Mouse (Mus musculus) ES-E14 (cell line): Measurements from ENCODE around the gene Gm49396.

ENCODE experiments used
- CHD2 ChIP-seq: IDR thresholded peaks from 2 replicates; pipeline ENCODE4 v1.6.1; 2014; ENCODE audit warnings: mild to moderate bottlenecking, low read depth, low read length, inconsistent platforms
- MAFK ChIP-seq: IDR thresholded peaks from 2 replicates; pipeline ENCODE4 v1.6.1; 2014; ENCODE audit warnings: mild to moderate bottlenecking, low read depth, low read length, inconsistent platforms; ENCODE audit not compliant: insufficient read depth
- ZC3H11A ChIP-seq: IDR thresholded peaks from 2 replicates; pipeline ENCODE4 v1.6.1; 2012; ENCODE audit warnings: low read depth, mild to moderate bottlenecking, inconsistent platforms, low read length, borderline replicate concordance

DNA sequence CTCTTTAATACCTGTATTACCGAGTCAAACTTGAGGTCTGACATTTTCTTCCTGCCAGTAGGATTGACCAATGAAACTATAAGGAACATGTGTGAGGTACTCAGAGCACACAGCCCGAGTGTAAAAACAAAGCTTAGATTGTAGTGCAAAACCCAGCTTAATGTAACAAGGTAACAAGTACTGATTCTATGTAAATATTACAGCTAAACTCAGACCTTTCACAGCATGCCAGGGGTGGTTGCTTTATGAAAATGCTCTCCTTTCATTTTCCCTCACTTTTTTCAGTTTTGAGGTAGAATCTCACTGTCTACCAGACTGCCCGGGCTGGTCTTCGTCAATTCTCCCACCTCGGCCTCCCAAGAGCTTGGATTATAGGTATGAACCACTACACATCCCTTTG, 32.9 kb downstream of the Gm49396 start:
- TF ChIP-seq CHD2, result no peak
- no peak for TF ChIP-seq ZC3H11A
- TF ChIP-seq MAFK, result no peak
